ENCODE assay signal across 17 mouse cellular contexts in genomic region chr4:101066401-101066800, GRCm38 (mm10). TPM values are rescaled to one million over a fixed set of nuclear protein-coding genes. Genes with fewer than 3 reads are reported as not detected.
"Had no signal": no experiment of that assay in that cellular context is flagged by ENCODE, and none has a peak within 500 bp of the region (broad histone marks: within the 10 kb centered on the region; RNA-seq: fewer than 3 reads in every experiment).

No protein-coding gene starts in this region.

- H3K27me3 ChIP-seq: limb, embryonic 13.5 days; neural tube, embryonic 13.5 days had no signal

- H3K36me3 ChIP-seq: kidney, embryonic 15.5 days; limb, embryonic 13.5 days; midbrain, embryonic 12.5 days; neural tube, embryonic 13.5 days had no signal

- H3K9me3 ChIP-seq: limb, embryonic 13.5 days; midbrain, embryonic 12.5 days; neural tube, embryonic 13.5 days had no signal

- DNase-seq: kidney, adult 2 months; kidney, postnatal 14 days; left cerebral cortex, postnatal 4 days; lung, adult 2 months; right cerebral cortex, adult 18-20 months; right cerebral cortex, postnatal 25 days; thymus, postnatal 4 days had no signal

- H3K27ac ChIP-seq: kidney, embryonic 15.5 days; limb, embryonic 13.5 days; liver, embryonic 14.5 days; midbrain, embryonic 12.5 days; neural tube, embryonic 13.5 days had no signal

- H3K4me3 ChIP-seq: kidney, embryonic 15.5 days; limb, embryonic 13.5 days; midbrain, embryonic 12.5 days; neural tube, embryonic 13.5 days had no signal

- H3K9ac ChIP-seq: kidney, embryonic 15.5 days; limb, embryonic 13.5 days; liver, embryonic 14.5 days; midbrain, embryonic 12.5 days; neural tube, embryonic 13.5 days had no signal

- ATAC-seq: intestine, embryonic 16.5 days had no signal

- H3K4me2 ChIP-seq: kidney, embryonic 15.5 days; limb, embryonic 13.5 days; midbrain, embryonic 12.5 days; neural tube, embryonic 13.5 days had no signal

RNA-seq across cellular contexts. Expression of gene Gm10577, which starts 45.9 kb away (rescaled TPM):
- polyA plus RNA-seq: intestine, embryonic 16.5 days; kidney, adult 2 months; kidney, embryonic 15.5 days; large intestine, adult 2 months; limb, embryonic 13.5 days; liver, adult 2 months; liver, embryonic 14.5 days; lung, adult 2 months; midbrain, embryonic 12.5 days; neural tube, embryonic 13.5 days; small intestine, adult 2 months; stomach, embryonic 16.5 days had no signal
